Mouse (Mus musculus) midbrain, embryonic 13.5 days (tissue): ENCODE measurements around the gene Uox. TPM values are rescaled to one million over a fixed set of nuclear protein-coding genes. Genes with fewer than 3 reads are reported as not detected.
A peak's percentile ranks its signal among the peaks of the same experiment; 100 is the strongest.

Experiments used
- ATAC-seq: fragments of 200-750 bp; cut with Nextera tagmentation; 2 replicates; pipeline ENCODE4 v1.8.0; 2017; ENCODE audit warnings: mild to moderate bottlenecking, moderate TSS enrichment, moderate library complexity
- H3K27ac ChIP-seq: fragments of 300-500 bp; sonication (generic); 2 replicates; pipeline ENCODE4 v1.5.1; 2015; ENCODE audit warnings: inconsistent platforms, mild to moderate bottlenecking, moderate library complexity
- H3K27me3 ChIP-seq: fragments of 300-500 bp; sonication (generic); 2 replicates; pipeline ENCODE4 v1.6.1; 2015; ENCODE audit warnings: mild to moderate bottlenecking, inconsistent platforms
- H3K36me3 ChIP-seq: fragments of 300-500 bp; sonication (generic); 2 replicates; pipeline ENCODE4 v1.6.1; 2015; ENCODE audit warnings: mild to moderate bottlenecking, inconsistent platforms
- H3K4me1 ChIP-seq: fragments of 300-500 bp; sonication (generic); replicated peaks from 2 replicates; pipeline ENCODE4 v1.6.1; 2015; ENCODE audit warnings: inconsistent platforms
- H3K4me2 ChIP-seq: fragments of 300-500 bp; sonication (generic); replicated peaks from 2 replicates; pipeline ENCODE4 v1.6.1; 2015; ENCODE audit warnings: moderate library complexity, mild to moderate bottlenecking, inconsistent platforms
- H3K4me3 ChIP-seq: fragments of 300-500 bp; sonication (generic); replicated peaks from 2 replicates; pipeline ENCODE4 v1.5.1; 2015; ENCODE audit warnings: mild to moderate bottlenecking, inconsistent platforms
- H3K9ac ChIP-seq: fragments of 300-500 bp; sonication (generic); replicated peaks from 2 replicates; pipeline ENCODE4 v1.6.1; 2015; ENCODE audit warnings: mild to moderate bottlenecking, inconsistent platforms
- H3K9me3 ChIP-seq: fragments of 300-500 bp; sonication (generic); 2 replicates; pipeline ENCODE4 v1.6.1; 2016; ENCODE audit warnings: mild to moderate bottlenecking, inconsistent platforms
- WGBS: fragments of 180-500 bp; shearing (Covaris S2); methylation state at CpG from one replicate; pipeline ENCODE4 v1.1.7; 2015; 5-methylcytosine and 5-hydroxymethylcytosine counted together
- polyA plus RNA-seq: library from polyadenylated mRNA; unstranded; fragments of >200 nt; fragmentation: Nextera tagmentation; extraction: Ambion mirVana; gene quantifications from 2 replicates; pipeline ENCODE4 v1.2.1, GENCODE M21; 2015

The Uox gene
- polyA plus RNA-seq, 1 experiment from 2014 or later: not detected

GRCm38 (mm10) chr3:146589523-146589922 lies 19.3 kb downstream of the Uox start:
- H3K27me3 ChIP-seq: no peaks in the 10 kb centered on the region
- no peak overlapping the region for H3K4me2 ChIP-seq
- H3K36me3 ChIP-seq: no peaks in the 10 kb centered on the region
- no peak overlapping the region for H3K27ac ChIP-seq
- H3K4me3 ChIP-seq: no peak overlapping the region
- no peak overlapping the region for H3K9ac ChIP-seq
- no peaks in the 10 kb centered on the region for H3K9me3 ChIP-seq
- ATAC-seq: no peak
- no peaks in the 10 kb centered on the region for H3K4me1 ChIP-seq
- WGBS: 90% methylated on average over 6 of the region's 6 CpGs

GRCm38 (mm10) chr3:146591159-146591558 lies 20.9 kb downstream of the Uox start:
- H3K9me3 ChIP-seq: no peaks in the 10 kb centered on the region
- no peaks in the 10 kb centered on the region for H3K27me3 ChIP-seq
- no peak overlapping the region for H3K9ac ChIP-seq
- no peak overlapping the region for H3K4me2 ChIP-seq
- no peaks in the 10 kb centered on the region for H3K4me1 ChIP-seq
- H3K4me3 ChIP-seq: no peak overlapping the region
- no peak overlapping the region for H3K27ac ChIP-seq
- no peaks in the 10 kb centered on the region for H3K36me3 ChIP-seq
- no peak for ATAC-seq
- 81% methylated on average over 7 of the region's 7 CpGs for WGBS

- ATAC-seq: no peak
- Histone ChIP-seq H3K4me1 (no peaks in the 10 kb centered on the region), H3K4me3 (no peak overlapping the region), H3K36me3 (no peaks in the 10 kb centered on the region), H3K9me3 (no peaks in the 10 kb centered on the region), H3K27me3 (no peaks in the 10 kb centered on the region), H3K9ac (no peak overlapping the region), H3K27ac (no peak overlapping the region), H3K4me2 (no peak overlapping the region)
- 51% methylated on average over 2 of the region's 2 CpGs for WGBS
Observed at GRCm38 (mm10) chr3:146591601-146592000, 21.4 kb downstream of the Uox start.

GRCm38 (mm10) chr3:146595440-146595839 lies 25.2 kb downstream of the Uox start:
- 92% methylated on average over 6 of the region's 6 CpGs for WGBS
- no peaks in the 10 kb centered on the region for H3K9me3 ChIP-seq
- H3K27me3 ChIP-seq: no peaks in the 10 kb centered on the region
- no peak overlapping the region for H3K4me2 ChIP-seq
- H3K9ac ChIP-seq: no peak overlapping the region
- H3K27ac ChIP-seq: no peak overlapping the region
- H3K4me3 ChIP-seq: no peak overlapping the region
- no peak for ATAC-seq
- H3K4me1 ChIP-seq: no peaks in the 10 kb centered on the region
- H3K36me3 ChIP-seq: no peaks in the 10 kb centered on the region

GRCm38 (mm10) chr3:146596387-146596786 lies 26.2 kb downstream of the Uox start:
- 90% methylated on average over 8 of the region's 8 CpGs for WGBS
- no peak for ATAC-seq
- H3K4me1 ChIP-seq: no peaks in the 10 kb centered on the region

GRCm38 (mm10) chr3:146596864-146597263 lies 26.6 kb downstream of the Uox start:
- Histone ChIP-seq H3K4me2 (no peak overlapping the region), H3K9me3 (no peaks in the 10 kb centered on the region), H3K9ac (no peak overlapping the region), H3K4me3 (no peak overlapping the region), H3K36me3 (no peaks in the 10 kb centered on the region), H3K27ac (no peak overlapping the region), H3K4me1 (no peaks in the 10 kb centered on the region), H3K27me3 (no peaks in the 10 kb centered on the region)
- no peak for ATAC-seq
- 90% methylated on average over 7 of the region's 7 CpGs for WGBS

More at GRCm38 (mm10) chr3:146596387-146596786, 26.2 kb downstream of the Uox start:
- H3K27me3 ChIP-seq: no peaks in the 10 kb centered on the region
- no peaks in the 10 kb centered on the region for H3K36me3 ChIP-seq
- H3K9ac ChIP-seq: no peak overlapping the region
- H3K9me3 ChIP-seq: no peaks in the 10 kb centered on the region
- no peak overlapping the region for H3K4me2 ChIP-seq
- no peak overlapping the region for H3K27ac ChIP-seq
- H3K4me3 ChIP-seq: no peak overlapping the region

- ATAC-seq: no peak
- no peak overlapping the region for H3K27ac ChIP-seq
- no peaks in the 10 kb centered on the region for H3K9me3 ChIP-seq
- H3K27me3 ChIP-seq: no peaks in the 10 kb centered on the region
- no peaks in the 10 kb centered on the region for H3K36me3 ChIP-seq
- no peaks in the 10 kb centered on the region for H3K4me1 ChIP-seq
- no peak overlapping the region for H3K4me2 ChIP-seq
- 89% methylated on average over 6 of the region's 6 CpGs for WGBS
- H3K9ac ChIP-seq: no peak overlapping the region
- H3K4me3 ChIP-seq: no peak overlapping the region
Observed at GRCm38 (mm10) chr3:146598411-146598810, 28.2 kb downstream of the Uox start.

GRCm38 (mm10) chr3:146599198-146599900 lies 29.1 kb downstream of the Uox start:
- no peak overlapping the region for H3K4me3 ChIP-seq

GRCm38 (mm10) chr3:146601205-146601604 lies 31.0 kb downstream of the Uox start:
- no peaks in the 10 kb centered on the region for H3K9me3 ChIP-seq
- H3K4me2 ChIP-seq: no peak overlapping the region
- H3K27ac ChIP-seq: no peak overlapping the region
- 93% methylated on average over 2 of the region's 2 CpGs for WGBS
- H3K4me1 ChIP-seq: no peaks in the 10 kb centered on the region
- no peak overlapping the region for H3K4me3 ChIP-seq
- no peak overlapping the region for H3K9ac ChIP-seq
- no peaks in the 10 kb centered on the region for H3K36me3 ChIP-seq
- no peaks in the 10 kb centered on the region for H3K27me3 ChIP-seq
- ATAC-seq: no peak

More at GRCm38 (mm10) chr3:146599198-146599900, 29.1 kb downstream of the Uox start:
- no peak overlapping the region for H3K27ac ChIP-seq
- H3K36me3 ChIP-seq: no peaks in the 10 kb centered on the region
- H3K9me3 ChIP-seq: no peaks in the 10 kb centered on the region
- WGBS: 89% methylated on average over 6 of the region's 6 CpGs
- H3K4me2 ChIP-seq: no peak overlapping the region
- H3K9ac ChIP-seq: no peak overlapping the region
- H3K27me3 ChIP-seq: no peaks in the 10 kb centered on the region
- no peaks in the 10 kb centered on the region for H3K4me1 ChIP-seq
- ATAC-seq: no peak

- Histone ChIP-seq H3K9ac (no peak overlapping the region), H3K4me2 (no peak overlapping the region), H3K9me3 (no peaks in the 10 kb centered on the region), H3K4me1 (peaks cover 4% of the 10 kb centered on the region), H3K4me3 (no peak overlapping the region), H3K27ac (no peak overlapping the region), H3K36me3 (no peaks in the 10 kb centered on the region), H3K27me3 (no peaks in the 10 kb centered on the region)
- 90% methylated on average over 3 of the region's 3 CpGs for WGBS
- no peak for ATAC-seq
Observed at GRCm38 (mm10) chr3:146602531-146602930, 32.3 kb downstream of the Uox start.

- Histone ChIP-seq H3K4me2 (no peak overlapping the region), H3K9me3 (no peaks in the 10 kb centered on the region), H3K4me1 (peaks cover 9% of the 10 kb centered on the region), H3K27ac (no peak overlapping the region), H3K27me3 (no peaks in the 10 kb centered on the region), H3K36me3 (no peaks in the 10 kb centered on the region), H3K4me3 (no peak overlapping the region), H3K9ac (no peak overlapping the region)
- ATAC-seq: no peak
- 89% methylated on average over 9 of the region's 9 CpGs for WGBS
Observed at GRCm38 (mm10) chr3:146604647-146605046, 34.4 kb downstream of the Uox start.

GRCm38 (mm10) chr3:146607368-146607767 lies 37.1 kb downstream of the Uox start:
- Histone ChIP-seq H3K27ac (no peak overlapping the region; the same call in 1 of the 2 replicates), H3K9ac (no peak overlapping the region)
- 8% methylated on average over 1 of the region's 1 CpGs for WGBS

GRCm38 (mm10) chr3:146610322-146610721 lies 40.1 kb downstream of the Uox start:
- H3K27me3 ChIP-seq: no peaks in the 10 kb centered on the region
- H3K36me3 ChIP-seq: no peaks in the 10 kb centered on the region
- peaks cover 9% of the 10 kb centered on the region for H3K4me1 ChIP-seq
- 86% methylated on average over 10 of the region's 10 CpGs for WGBS
- ATAC-seq: no peak
- no peak overlapping the region for H3K4me3 ChIP-seq
- no peak overlapping the region for H3K27ac ChIP-seq
- H3K9ac ChIP-seq: no peak overlapping the region
- H3K4me2 ChIP-seq: no peak overlapping the region
- no peaks in the 10 kb centered on the region for H3K9me3 ChIP-seq

More at GRCm38 (mm10) chr3:146607368-146607767, 37.1 kb downstream of the Uox start:
- no peak overlapping the region for H3K4me2 ChIP-seq
- H3K36me3 ChIP-seq: no peaks in the 10 kb centered on the region
- H3K9me3 ChIP-seq: no peaks in the 10 kb centered on the region
- H3K27me3 ChIP-seq: no peaks in the 10 kb centered on the region
- peaks cover 9% of the 10 kb centered on the region for H3K4me1 ChIP-seq
- no peak overlapping the region for H3K4me3 ChIP-seq
- peak; percentile 63 for ATAC-seq
